Mouse (Mus musculus) E14TG2a.4 (cell line): Measurements from ENCODE around the gene Prr12.

Experiments
- CTCF ChIP-seq: conservative IDR thresholded peaks from 2 replicates; pipeline ENCODE4 v1.5.1; 2014; ENCODE audit warnings: low read length
- NANOG ChIP-seq: IDR thresholded peaks from 2 replicates; pipeline ENCODE4 v1.6.1; 2014; ENCODE audit warnings: borderline replicate concordance, low read length, mixed read lengths
- POU5F1 ChIP-seq: IDR thresholded peaks from 2 replicates; pipeline ENCODE4 v1.6.1; 2014; ENCODE audit warnings: low read length, borderline replicate concordance

GRCm38 (mm10) chr7:45012824-45013223 lies 39.9 kb downstream of the Prr12 start:
- TF ChIP-seq CTCF (no peak), NANOG (no peak), POU5F1 (no peak)
